Mouse (Mus musculus) liver, embryonic 14.5 days (tissue): Measurements from ENCODE around the gene Smco3.

Source experiments
- CTCF ChIP-seq: IDR thresholded peaks from 2 replicates; pipeline ENCODE4 v1.5.1; 2016; ENCODE audit warnings: antibody characterized with exemption, low read depth, control low read depth
- EP300 ChIP-seq: IDR thresholded peaks from 2 replicates; pipeline ENCODE4 v1.6.1; 2016; ENCODE audit warnings: antibody characterized with exemption, low read depth

DNA sequence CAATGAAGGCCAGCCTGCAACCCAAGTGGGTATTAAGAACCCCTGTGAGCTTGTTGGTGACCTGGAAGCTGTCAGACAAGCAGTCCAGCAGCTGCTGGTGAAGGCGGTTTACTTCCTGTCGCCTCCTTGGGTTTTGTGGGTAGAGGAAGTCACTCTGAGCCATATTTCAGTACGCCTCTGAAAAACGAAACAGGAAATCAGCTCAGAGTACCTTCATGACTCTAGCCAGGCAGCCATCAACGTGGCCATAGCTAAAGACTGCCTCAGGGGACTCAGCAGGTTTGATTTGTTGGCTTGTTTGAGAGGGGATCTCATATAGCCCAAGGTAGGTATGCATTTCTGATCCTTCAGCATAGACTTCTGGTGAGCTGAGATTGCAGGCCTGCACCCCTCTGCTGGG is 3.5 kb downstream of the Smco3 start:
- no peak for TF ChIP-seq CTCF
- no peak for TF ChIP-seq EP300
